Mouse (Mus musculus): ENCODE measurements around the gene Arhgap29.

DNA sequence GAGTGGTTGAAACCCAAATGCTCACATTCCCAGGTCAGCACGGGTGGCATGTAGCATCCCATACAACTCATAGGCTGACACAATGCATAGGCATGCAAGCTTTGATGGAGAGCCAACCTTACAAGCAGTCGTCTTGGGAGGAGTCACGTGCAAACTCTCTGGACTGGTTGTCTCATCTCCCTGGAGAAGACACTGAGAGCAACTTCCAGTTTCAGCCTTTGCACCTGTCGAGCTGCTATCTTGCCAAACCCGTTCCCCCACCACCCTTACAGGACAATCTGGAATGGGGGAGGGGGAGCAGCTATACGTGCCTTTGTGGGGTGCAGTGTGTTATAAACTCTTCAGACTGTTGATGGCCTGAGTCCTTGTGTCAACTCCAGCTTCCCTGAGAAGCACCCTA is 96.8 kb downstream of the Arhgap29 start:
- TF ChIP-seq EP300 (IDR thresholded peaks at IDR 0.05; ENCODE audit: low read depth): no peak
- no peak for TF ChIP-seq CTCF (IDR thresholded peaks at IDR 0.05; ENCODE audit: low read depth)
